ENCODE assay signal across 7 mouse cellular contexts in the genomic region with DNA sequence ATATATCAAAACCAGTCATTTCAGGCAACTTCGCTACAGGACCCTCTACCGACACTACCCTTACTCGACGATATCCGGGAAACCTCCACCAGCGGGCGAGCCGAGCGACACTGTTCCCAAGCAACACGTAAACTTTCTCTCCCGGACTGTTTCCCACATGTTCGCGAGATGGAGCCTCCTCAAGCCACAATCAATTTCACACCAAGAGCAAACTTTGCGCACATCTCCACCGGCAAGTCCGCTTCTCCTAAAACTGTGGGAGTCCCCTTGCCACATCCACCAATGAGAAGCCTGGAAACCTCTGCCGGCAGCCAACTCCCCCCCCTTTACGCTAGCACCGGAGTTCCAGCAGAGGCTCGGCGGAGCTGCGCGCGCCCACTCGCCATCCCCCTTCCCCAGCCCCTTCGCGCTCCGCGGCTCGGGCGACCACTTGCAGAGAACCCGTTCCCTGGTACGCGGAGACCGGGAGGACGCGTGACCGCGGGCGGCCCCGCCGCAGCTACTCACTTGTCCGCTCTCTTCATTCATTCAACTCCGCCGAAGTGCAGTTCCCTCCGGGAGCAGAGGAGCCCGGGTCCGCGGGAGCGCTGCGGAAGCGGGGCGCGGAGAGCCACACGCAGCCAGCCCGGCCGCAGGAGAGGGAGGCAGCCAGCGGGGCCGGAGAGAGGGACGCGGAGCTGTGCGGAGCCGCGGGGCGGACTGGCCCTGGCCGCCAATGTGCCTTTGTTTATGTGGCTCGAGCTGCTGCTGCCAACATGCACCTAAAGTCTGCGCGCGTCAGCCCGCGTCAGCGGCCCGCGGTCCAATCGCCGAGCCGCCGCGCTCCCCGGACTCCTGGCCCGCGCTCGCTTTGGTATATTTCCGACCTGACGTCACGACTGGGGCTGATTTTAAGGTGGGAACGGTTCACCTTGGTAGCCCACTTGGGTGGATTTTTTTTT. TPM values are rescaled to one million over a fixed set of nuclear protein-coding genes. Genes with fewer than 3 reads are reported as not detected.
DNase-seq lines count a peak whose midpoint lies in the region; ATAC-seq and TF ChIP-seq lines count a peak whose summit lies in the region.

No protein-coding gene starts in this region.

- TF ChIP-seq POLR2A in small intestine, adult 2 months (IDR thresholded peaks at IDR 0.05; ENCODE audit: low read depth, low read length), result peak; percentile 63

- TF ChIP-seq CTCF in small intestine, adult 2 months (IDR thresholded peaks at IDR 0.05; ENCODE audit: extremely low read depth, insufficient read length, insufficient replicate concordance, low read depth, low read length), result no peak

- no peak overlapping the region for H3K27ac ChIP-seq in intestine, embryonic 14.5 days (ENCODE audit: low read depth)
- peak overlapping the region; percentile 30; the same call in 1 of the 2 replicates for H3K27ac ChIP-seq in small intestine, adult 2 months (ENCODE audit: insufficient read depth, low read depth, low read length)

- peak; percentile 77 for DNase-seq in T-cell, adult 2 months (ENCODE audit: low spot score)
- peak; percentile 84 to 86 for DNase-seq in cerebellum, postnatal 36 days
- DNase-seq in gastrocnemius, postnatal 25 days, result peak; percentile 71
- peak; percentile 87 for DNase-seq in intestine, embryonic 14.5 days (ENCODE audit: low spot score)
- peak; percentile 81 to 89 for DNase-seq in left cerebral cortex, postnatal 36 days (ENCODE audit: low spot score in 2 of 2)
- DNase-seq in mesoderm, embryonic 11.5 days (ENCODE audit: low read depth, low spot score), result peak; percentile 81

- WGBS in intestine, embryonic 14.5 days, result under 1% methylated on average over 84 of the region's 88 CpGs
- WGBS in small intestine, adult 2 months, result under 1% methylated on average over 88 of the region's 88 CpGs

- peaks cover 5% of the 10 kb centered on the region for H3K4me1 ChIP-seq in intestine, embryonic 14.5 days (replicated peaks; ENCODE audit: control insufficient read depth, insufficient read depth, low read length)
- H3K4me1 ChIP-seq in small intestine, adult 2 months (ENCODE audit: control insufficient read depth, insufficient read depth, insufficient read length, low read length), result peaks cover 2% of the 10 kb centered on the region; the same call in 1 of the 2 replicates

- peaks cover 44% of the 10 kb centered on the region for H3K27me3 ChIP-seq in intestine, embryonic 14.5 days (replicated peaks; ENCODE audit: control insufficient read depth, insufficient read depth, low read length)
- no peaks in the 10 kb centered on the region for H3K27me3 ChIP-seq in small intestine, adult 2 months (ENCODE audit: control insufficient read depth, insufficient read depth, low read length)

- peak overlapping the region; percentile 75 for H3K4me3 ChIP-seq in intestine, embryonic 14.5 days (ENCODE audit: low read depth, low read length)
- peak overlapping the region; percentile 80 for H3K4me3 ChIP-seq in small intestine, adult 2 months (ENCODE audit: low read depth, low read length)

- peak overlapping the region; percentile 48 for H3K9ac ChIP-seq in intestine, embryonic 14.5 days (ENCODE audit: low read length)

- intact Hi-C loops in left cerebral cortex, postnatal 36 days (cut with DNase I), result loop anchor here (5.0 to 10.0 kb wide), 6 partner anchors 68 to 1000 kb away; a partner anchor contains a TSS

- H3K4me2 ChIP-seq in intestine, embryonic 14.5 days (ENCODE audit: low read length), result peak overlapping the region; percentile 77

- H3K9me3 ChIP-seq in intestine, embryonic 14.5 days (ENCODE audit: control insufficient read depth, low read length), result no peaks in the 10 kb centered on the region

- ATAC-seq in intestine, embryonic 14.5 days (replicated peaks; ENCODE audit: low FRiP score, low TSS enrichment, low read depth), result peak; percentile 82

- H3K36me3 ChIP-seq in intestine, embryonic 14.5 days (ENCODE audit: control insufficient read depth, insufficient read depth, low read length), result no peaks in the 10 kb centered on the region
- no peaks in the 10 kb centered on the region for H3K36me3 ChIP-seq in small intestine, adult 2 months (ENCODE audit: control insufficient read depth, insufficient read depth, low read length)

RNA-seq across cellular contexts. Expression of a gene that starts 9.3 kb away (rescaled TPM):
- 1 to 10 TPM; 1.1 to 1.6 TPM for total RNA-seq in gastrocnemius, postnatal 25 days (2021)
- polyA plus RNA-seq in intestine, embryonic 14.5 days (2014; fragmentation: Nextera tagmentation; extraction: Ambion mirVana), result 4.0 and 4.1 TPM in 2 replicates
- total RNA-seq in left cerebral cortex, postnatal 36 days (2021), result 10 to 100 TPM; 48.2 to 52.8 TPM
- 2.0 and 2.3 TPM in 2 replicates for polyA plus RNA-seq in small intestine, adult 2 months (2012; rRNA removed)

Comparison
In these comparisons a context has a peak if more than half of its experiments do, and no peak if none do; other contexts are left out.
1. RNA of a gene that starts 9.3 kb away (total RNA-seq): 48.2 to 52.8 TPM in left cerebral cortex, postnatal 36 days; 1.1 to 1.6 TPM in gastrocnemius, postnatal 25 days; every median in the first group is over 10 times any median in the second.
2. Peak in every context shown above with its lines, with median percentiles within 50 percentile points of each other: DNase-seq.